ENCODE assay signal across 8 mouse cellular contexts in genomic region chr4:148901275-148902052, GRCm38 (mm10).
A peak's percentile ranks its signal among the peaks of the same experiment; 100 is the strongest.
DNase-seq lines count a peak whose midpoint lies in the region; ATAC-seq and TF ChIP-seq lines count a peak whose summit lies in the region.

No protein-coding gene starts in this region.

- DNase-seq in kidney, postnatal 0 days (ENCODE audit: low spot score), result no peak
- DNase-seq in kidney, adult 11 months, result no peak
- DNase-seq in thymus, postnatal 25 days, result peak; percentile 25
- DNase-seq in urinary bladder, postnatal 10 days (ENCODE audit: low spot score), result no peak

- peaks cover 22% of the 10 kb centered on the region for H3K4me1 ChIP-seq in kidney, postnatal 0 days (replicated peaks; ENCODE audit: insufficient read depth, low read length)
- no peaks in the 10 kb centered on the region for H3K4me1 ChIP-seq in bone marrow macrophage, adult 2 months (ENCODE audit: control insufficient read depth, insufficient read depth, low read length)
- H3K4me1 ChIP-seq in hindbrain, embryonic 16.5 days (ENCODE audit: control insufficient read depth, insufficient read depth, low read depth, low read length), result peaks cover 6% of the 10 kb centered on the region
- H3K4me1 ChIP-seq in midbrain, embryonic 13.5 days (replicated peaks), result peaks cover 30% of the 10 kb centered on the region

- H3K4me2 ChIP-seq in kidney, postnatal 0 days (ENCODE audit: low read length), result peak overlapping the region; percentile 99
- peak overlapping the region; percentile 100 for H3K4me2 ChIP-seq in hindbrain, embryonic 16.5 days (ENCODE audit: low read length)
- peak overlapping the region; percentile 95 for H3K4me2 ChIP-seq in midbrain, embryonic 13.5 days (replicated peaks)

- H3K9me3 ChIP-seq in kidney, postnatal 0 days (replicated peaks; ENCODE audit: low read length), result no peaks in the 10 kb centered on the region
- no peaks in the 10 kb centered on the region for H3K9me3 ChIP-seq in hindbrain, embryonic 16.5 days (ENCODE audit: control insufficient read depth, low read length)
- H3K9me3 ChIP-seq in midbrain, embryonic 13.5 days, result no peaks in the 10 kb centered on the region

- no peaks in the 10 kb centered on the region for H3K27me3 ChIP-seq in kidney, postnatal 0 days (ENCODE audit: insufficient read depth, low read length)
- peaks cover 41% of the 10 kb centered on the region for H3K27me3 ChIP-seq in hindbrain, embryonic 16.5 days (replicated peaks; ENCODE audit: control insufficient read depth, insufficient read depth, low read length)
- H3K27me3 ChIP-seq in midbrain, embryonic 13.5 days, result peaks cover 84% of the 10 kb centered on the region

- TF ChIP-seq CTCF in kidney, postnatal 0 days (IDR thresholded peaks at IDR 0.05; ENCODE audit: low read depth), result no peak
- no peak for TF ChIP-seq CTCF in bone marrow macrophage, adult 2 months (IDR thresholded peaks at IDR 0.05; ENCODE audit: low read depth, low read length)

- H3K27ac ChIP-seq in kidney, postnatal 0 days, result peak overlapping the region; percentile 78
- no peak overlapping the region for H3K27ac ChIP-seq in bone marrow macrophage, adult 2 months (ENCODE audit: insufficient read depth, low read depth, low read length)
- no peak overlapping the region for H3K27ac ChIP-seq in hindbrain, embryonic 16.5 days (ENCODE audit: low read depth, low read length)
- no peak overlapping the region for H3K27ac ChIP-seq in midbrain, embryonic 13.5 days

- no peak for TF ChIP-seq POLR2A in bone marrow macrophage, adult 2 months (IDR thresholded peaks at IDR 0.05; ENCODE audit: borderline replicate concordance, low read depth, low read length)

- peak overlapping the region; percentile 83 for H3K9ac ChIP-seq in kidney, postnatal 0 days (ENCODE audit: low read depth, low read length)
- peak overlapping the region; percentile 62 for H3K9ac ChIP-seq in hindbrain, embryonic 16.5 days (ENCODE audit: low read depth, low read length)
- peak overlapping the region; percentile 59 for H3K9ac ChIP-seq in midbrain, embryonic 13.5 days (replicated peaks)

- H3K36me3 ChIP-seq in kidney, postnatal 0 days (ENCODE audit: insufficient read depth, low read length), result no peaks in the 10 kb centered on the region
- no peaks in the 10 kb centered on the region for H3K36me3 ChIP-seq in hindbrain, embryonic 16.5 days (ENCODE audit: control insufficient read depth, insufficient read depth, low read length)
- H3K36me3 ChIP-seq in midbrain, embryonic 13.5 days, result no peaks in the 10 kb centered on the region

- peak overlapping the region; percentile 74 for H3K4me3 ChIP-seq in kidney, postnatal 0 days (replicated peaks; ENCODE audit: low read depth, low read length)
- H3K4me3 ChIP-seq in bone marrow macrophage, adult 2 months (ENCODE audit: insufficient read depth, low read length), result peak overlapping the region; percentile 61
- peak overlapping the region; percentile 73 for H3K4me3 ChIP-seq in hindbrain, embryonic 16.5 days (ENCODE audit: low read length)
- peak overlapping the region; percentile 57 for H3K4me3 ChIP-seq in midbrain, embryonic 13.5 days (replicated peaks)

- WGBS in kidney, postnatal 0 days, result 1% methylated on average over 63 of the region's 64 CpGs
- under 1% methylated on average over 54 of the region's 64 CpGs for WGBS in hindbrain, embryonic 16.5 days
- WGBS in midbrain, embryonic 13.5 days, result under 1% methylated on average over 64 of the region's 64 CpGs

- ATAC-seq in kidney, postnatal 0 days (replicated peaks; ENCODE audit: low FRiP score, low read depth), result no peak
- no peak for ATAC-seq in hindbrain, embryonic 16.5 days
- peak; percentile 29; the same call in 1 of the 2 replicates for ATAC-seq in midbrain, embryonic 13.5 days
- ATAC-seq in erythroid progenitor cell, adult 5-6 weeks (replicated peaks; ENCODE audit: low FRiP score, poor library complexity, severe bottlenecking), result no peak
